Mouse (Mus musculus) stomach, postnatal 0 days (tissue): ENCODE results near the gene Ccndbp1. TPM values are rescaled to one million over a fixed set of nuclear protein-coding genes. Genes with fewer than 3 reads are reported as not detected.
"Not testable (repeated sequence)": the region's sequence is repeated elsewhere in the genome, so short reads cannot be mapped to it uniquely, and the experiment has no call there.

Experiments used
- ATAC-seq: fragments of 200-750 bp; cut with Nextera tagmentation; 2 replicates; pipeline ENCODE4 v1.8.0; 2017; ENCODE audit not compliant: low FRiP score, low TSS enrichment
- DNase-seq: peaks from one replicate; pipeline ENCODE4 v3.0.0-alpha.2; 2016; ENCODE audit warnings: low spot score
- H3K27ac ChIP-seq: fragments of 300-500 bp; sonication (generic); replicated peaks from 2 replicates; pipeline ENCODE4 v1.5.1; 2014; ENCODE audit warnings: mild to moderate bottlenecking, control low read depth
- H3K27me3 ChIP-seq: fragments of 300-500 bp; sonication (generic); 2 replicates; pipeline ENCODE4 v1.6.1; 2014; ENCODE audit warnings: low read length; ENCODE audit not compliant: control insufficient read depth, insufficient read depth
- H3K36me3 ChIP-seq: fragments of 300-500 bp; sonication (generic); 2 replicates; pipeline ENCODE4 v1.6.1; 2014; ENCODE audit warnings: low read length, mixed read lengths; ENCODE audit not compliant: control insufficient read depth, insufficient read depth
- H3K4me1 ChIP-seq: fragments of 300-500 bp; sonication (generic); replicated peaks from 2 replicates; pipeline ENCODE4 v1.6.1; 2014; ENCODE audit warnings: antibody characterized with exemption; ENCODE audit not compliant: control insufficient read depth, insufficient read depth
- H3K4me2 ChIP-seq: fragments of 300-500 bp; sonication (generic); replicated peaks from 2 replicates; pipeline ENCODE4 v1.6.1; 2014; ENCODE audit warnings: low read depth, mild to moderate bottlenecking, control low read depth, moderate library complexity
- H3K4me3 ChIP-seq: fragments of 300-500 bp; sonication (generic); 2 replicates; pipeline ENCODE4 v1.5.1; 2014; ENCODE audit warnings: low read depth, low read length, control low read depth
- H3K9ac ChIP-seq: fragments of 300-500 bp; sonication (generic); 2 replicates; pipeline ENCODE4 v1.6.1; 2014; ENCODE audit warnings: mild to moderate bottlenecking, low read length, control low read depth, mixed read lengths
- H3K9me3 ChIP-seq: fragments of 300-500 bp; sonication (generic); 2 replicates; pipeline ENCODE4 v1.6.1; 2016; ENCODE audit warnings: low read length; ENCODE audit not compliant: control insufficient read depth
- CTCF ChIP-seq: IDR thresholded peaks from 2 replicates; pipeline ENCODE4 v1.5.1; 2016; ENCODE audit warnings: antibody characterized with exemption, low read depth, mild to moderate bottlenecking, moderate library complexity
- EP300 ChIP-seq: optimal IDR thresholded peaks from 2 replicates; pipeline ENCODE3; 2016; ENCODE audit warnings: antibody characterized with exemption
- WGBS: fragments of 180-500 bp; shearing (Covaris S2); extraction: QIAGEN DNeasy Blood & Tissue Kit; methylation state at CpG from one replicate; pipeline ENCODE4 v1.1.7; 2014; 5-methylcytosine and 5-hydroxymethylcytosine counted together
- polyA plus RNA-seq: library from polyadenylated mRNA; unstranded; fragments of >200 nt; fragmentation: Nextera tagmentation; extraction: Ambion mirVana; gene quantifications from 2 replicates; pipeline ENCODE4 v1.2.1, GENCODE M21; 2015

Ccndbp1 gene
- polyA plus RNA-seq, 1 experiment from 2014 or later = 31.1 TPM

DNA sequence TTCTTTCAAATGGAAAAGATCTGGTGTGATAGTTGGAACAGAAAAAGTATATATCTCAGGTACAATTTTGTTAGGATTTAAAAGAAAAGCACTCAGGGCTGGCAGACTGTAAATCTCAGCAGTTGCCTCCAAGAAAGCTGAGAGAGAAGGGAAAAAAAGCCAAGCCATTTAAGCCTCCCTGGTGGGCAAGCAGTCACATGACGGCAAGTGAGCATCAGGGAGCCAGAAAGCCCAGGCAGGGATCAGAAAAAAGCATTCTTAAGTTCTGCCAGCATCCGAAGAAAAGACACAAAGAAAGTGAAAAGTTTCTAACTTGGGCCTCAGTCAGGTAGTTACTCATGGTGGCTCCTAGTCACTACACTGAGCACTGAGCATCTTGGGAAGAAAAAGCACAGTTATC lies 24.6 kb upstream of the Ccndbp1 start:
- H3K4me2 ChIP-seq = no peak overlapping the region
- H3K36me3 ChIP-seq = no peaks in the 10 kb centered on the region
- TF ChIP-seq EP300 (no peak), CTCF (no peak)
- H3K4me3 ChIP-seq = no peak overlapping the region
- no peaks in the 10 kb centered on the region for H3K9me3 ChIP-seq
- H3K4me1 ChIP-seq = no peaks in the 10 kb centered on the region
- ATAC-seq = no peak
- no peak overlapping the region for H3K27ac ChIP-seq
- no peak overlapping the region for H3K9ac ChIP-seq
- H3K27me3 ChIP-seq = no peaks in the 10 kb centered on the region
- WGBS = 38% methylated on average over 2 of the region's 2 CpGs
- DNase-seq = no peak

DNA sequence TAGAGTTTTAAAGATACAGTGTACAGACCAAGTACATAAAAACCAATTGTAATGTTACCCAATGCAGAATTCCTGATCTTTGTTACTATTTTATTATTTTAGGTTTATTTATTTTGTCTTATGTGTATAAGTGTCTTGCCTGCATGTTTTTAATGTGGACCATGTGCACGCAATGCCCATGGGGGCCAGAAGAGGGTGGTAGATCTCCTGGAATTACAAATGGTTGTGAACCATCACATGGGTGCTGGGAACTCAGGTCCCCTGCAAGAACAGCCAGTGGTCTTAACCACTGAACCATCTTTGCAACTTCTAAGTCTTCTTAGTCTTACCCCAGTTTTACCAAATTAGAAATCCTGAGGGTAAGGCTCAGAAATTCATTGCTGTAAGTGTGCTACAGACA lies 23.0 kb upstream of the Ccndbp1 start:
- 91% methylated on average over 1 of the region's 1 CpGs for WGBS
- ATAC-seq (no peak), DNase-seq (no peak)
- Histone ChIP-seq H3K27ac (no peak overlapping the region), H3K9ac (no peak overlapping the region), H3K27me3 (no peaks in the 10 kb centered on the region), H3K4me2 (no peak overlapping the region), H3K36me3 (no peaks in the 10 kb centered on the region), H3K9me3 (no peaks in the 10 kb centered on the region), H3K4me1 (no peaks in the 10 kb centered on the region), H3K4me3 (no peak overlapping the region)
- TF ChIP-seq EP300 = no peak
- peak; percentile 42 for TF ChIP-seq CTCF

DNA sequence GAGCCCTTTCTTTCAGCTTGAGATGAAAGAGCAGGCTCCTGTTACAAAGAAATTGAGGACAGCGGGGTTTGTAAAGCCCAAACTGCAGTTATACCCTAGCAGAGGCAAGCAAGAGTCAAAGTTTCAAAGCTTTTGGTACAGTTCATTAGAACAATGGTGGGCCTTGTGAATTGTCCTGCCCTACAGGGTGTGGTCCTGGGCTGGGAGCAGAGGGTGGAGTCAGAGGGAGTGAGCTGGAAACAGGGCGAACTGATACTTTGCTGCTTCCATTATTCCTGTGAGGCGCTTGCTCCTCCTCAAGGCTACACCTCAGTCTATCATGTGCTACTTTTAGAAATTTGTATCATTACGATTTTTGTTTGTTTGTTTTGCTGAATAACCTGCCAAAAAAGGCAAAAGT lies 17.0 kb upstream of the Ccndbp1 start:
- 72% methylated on average over 4 of the region's 4 CpGs for WGBS
- no peak overlapping the region for H3K27ac ChIP-seq
- peak; percentile 65; the same call in 1 of the 2 replicates for ATAC-seq

DNA sequence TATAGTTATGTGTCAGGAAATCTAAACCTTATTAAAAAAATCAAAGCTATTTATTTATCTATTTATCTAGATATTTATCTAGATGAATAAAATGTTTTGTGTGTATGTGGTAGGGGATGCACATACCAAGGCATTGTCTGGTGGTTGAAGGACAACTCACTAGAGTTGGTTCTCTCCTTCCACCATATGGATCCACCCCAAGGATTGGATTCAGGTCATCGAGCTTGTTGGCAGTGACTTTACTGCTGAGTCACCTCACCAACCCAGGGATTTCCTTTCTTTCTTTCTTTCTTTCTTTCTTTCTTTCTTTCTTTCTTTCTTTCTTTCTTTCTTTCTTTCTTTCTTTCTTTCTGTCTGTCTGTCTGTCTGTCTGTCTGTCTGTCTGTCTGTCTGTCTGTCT lies 11.6 kb upstream of the Ccndbp1 start:
- DNase-seq, H3K4me3 ChIP-seq, H3K4me1 ChIP-seq, ATAC-seq, H3K27me3 ChIP-seq, H3K27ac ChIP-seq, H3K4me2 ChIP-seq, H3K9me3 ChIP-seq, H3K9ac ChIP-seq, H3K36me3 ChIP-seq: not testable (repeated sequence)
- WGBS = 73% methylated on average over 1 of the region's 1 CpGs

More for the DNA sequence above, 17.0 kb upstream of the Ccndbp1 start:
- Histone ChIP-seq H3K4me2 (no peak overlapping the region), H3K36me3 (no peaks in the 10 kb centered on the region), H3K9me3 (no peaks in the 10 kb centered on the region), H3K4me3 (no peak overlapping the region), H3K27me3 (no peaks in the 10 kb centered on the region), H3K4me1 (no peaks in the 10 kb centered on the region), H3K9ac (no peak overlapping the region)
- TF ChIP-seq CTCF (no peak), EP300 (no peak)
- DNase-seq = no peak

DNA sequence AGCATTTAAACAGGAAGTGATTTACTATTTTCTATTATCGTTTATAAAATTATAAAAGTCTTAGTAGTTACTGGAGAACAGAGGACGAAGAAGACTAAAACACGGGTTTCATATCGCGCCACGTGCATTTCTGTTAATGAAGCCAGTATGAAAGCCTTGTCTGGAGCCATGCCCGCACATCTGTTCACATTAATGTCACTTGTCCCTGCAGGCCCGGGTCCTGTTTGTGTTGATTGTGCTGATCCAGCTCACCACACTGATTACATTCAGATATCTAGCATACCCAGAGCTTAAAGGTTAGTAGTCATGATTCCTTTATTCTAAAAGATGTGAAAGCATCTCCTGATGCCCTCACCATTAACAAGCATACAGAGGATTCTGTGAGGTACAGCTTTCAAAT lies 9.3 kb upstream of the Ccndbp1 start:
- no peak for ATAC-seq
- H3K4me2 ChIP-seq = no peak overlapping the region
- no peaks in the 10 kb centered on the region for H3K4me1 ChIP-seq
- 78% methylated on average over 8 of the region's 8 CpGs for WGBS
- no peak overlapping the region for H3K27ac ChIP-seq
- TF ChIP-seq CTCF (no peak), EP300 (no peak)
- DNase-seq = no peak
- H3K4me3 ChIP-seq = no peak overlapping the region
- H3K9ac ChIP-seq = no peak overlapping the region
- no peaks in the 10 kb centered on the region for H3K36me3 ChIP-seq
- H3K27me3 ChIP-seq = no peaks in the 10 kb centered on the region
- H3K9me3 ChIP-seq = no peaks in the 10 kb centered on the region

DNA sequence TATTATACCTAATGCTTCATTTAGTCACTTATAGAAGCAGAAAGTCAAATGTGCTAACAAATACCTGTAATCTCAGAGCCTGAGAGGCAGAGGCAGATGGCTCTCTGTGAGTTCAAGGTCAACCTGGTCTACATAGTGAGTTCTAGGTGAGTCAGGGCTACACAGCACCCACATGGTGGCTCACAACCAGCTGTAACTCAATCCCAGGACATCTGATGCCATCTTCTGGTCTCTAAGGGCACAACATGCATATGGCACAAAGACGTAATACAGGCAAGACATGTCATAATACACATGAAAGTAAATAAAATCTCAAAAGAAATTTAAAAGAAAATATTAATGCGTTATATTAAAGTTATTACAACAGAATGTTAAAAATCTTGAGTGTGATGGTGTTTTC lies 4.6 kb upstream of the Ccndbp1 start:
- Histone ChIP-seq H3K4me2 (no peak overlapping the region), H3K4me3 (no peak overlapping the region), H3K4me1 (no peaks in the 10 kb centered on the region), H3K9me3 (no peaks in the 10 kb centered on the region), H3K27me3 (no peaks in the 10 kb centered on the region), H3K9ac (no peak overlapping the region), H3K36me3 (no peaks in the 10 kb centered on the region), H3K27ac (no peak overlapping the region)
- WGBS = 76% methylated on average over 2 of the region's 2 CpGs
- TF ChIP-seq EP300 = no peak
- peak; percentile 63 for TF ChIP-seq CTCF
- ATAC-seq (no peak), DNase-seq (no peak)
